Mouse (Mus musculus) 3134 (cell line): ENCODE measurements around the gene Pitpnc1.

Source experiments
- DNase-seq: peaks from one replicate; pipeline ENCODE4 v3.0.0-alpha.2; 2011; ENCODE audit warnings: low spot score; ENCODE audit not compliant: insufficient read length; ENCODE audit errors: extremely low read depth

Pitpnc1 gene

DNA sequence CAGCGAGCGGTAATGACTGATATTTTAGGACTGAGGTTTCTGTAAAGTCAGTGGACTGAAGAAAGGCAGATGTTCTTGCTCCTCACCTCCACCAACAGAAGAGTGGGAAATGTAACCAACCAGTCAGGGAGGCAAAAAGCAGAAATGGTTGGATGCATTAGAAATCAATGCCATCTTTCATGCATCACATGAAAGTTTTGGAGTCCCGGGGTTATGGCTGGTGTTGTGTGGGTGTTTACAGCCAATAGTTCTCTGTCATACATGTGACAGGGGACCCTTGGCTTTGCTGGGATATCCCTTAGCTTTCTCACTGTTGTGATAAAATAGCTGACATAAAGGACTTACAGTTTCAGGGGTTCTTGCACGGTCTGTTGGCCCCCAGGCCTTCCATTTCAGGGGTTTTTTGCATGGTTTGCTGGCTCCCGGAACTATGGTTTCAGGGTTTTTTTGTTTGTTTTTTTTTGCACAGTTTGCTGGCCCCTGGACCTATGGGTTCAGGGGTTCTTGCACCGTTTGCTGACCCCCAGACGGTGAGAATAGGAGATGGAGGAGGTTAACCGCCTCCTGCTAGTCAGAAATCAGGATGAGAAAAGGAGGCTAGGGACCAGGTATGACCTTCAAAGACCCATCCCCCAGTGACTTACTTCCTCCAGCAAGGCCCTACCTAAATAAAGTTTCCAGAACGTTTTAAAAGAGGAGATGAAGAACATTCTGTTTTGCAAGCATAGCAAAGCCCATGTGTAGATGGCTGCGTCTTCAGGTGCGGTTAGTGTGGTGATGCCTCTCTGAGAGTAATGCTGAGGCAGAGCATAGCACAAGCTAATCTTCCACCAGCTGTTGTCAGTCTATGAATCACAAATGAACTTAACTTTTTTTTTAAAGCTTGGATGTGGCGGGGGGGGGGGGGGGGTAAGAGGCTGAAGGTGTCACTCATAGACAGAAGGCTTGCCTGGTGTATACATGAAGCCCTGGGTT is 27.1 kb downstream of the Pitpnc1 start:
- DNase-seq, result no peak

DNA sequence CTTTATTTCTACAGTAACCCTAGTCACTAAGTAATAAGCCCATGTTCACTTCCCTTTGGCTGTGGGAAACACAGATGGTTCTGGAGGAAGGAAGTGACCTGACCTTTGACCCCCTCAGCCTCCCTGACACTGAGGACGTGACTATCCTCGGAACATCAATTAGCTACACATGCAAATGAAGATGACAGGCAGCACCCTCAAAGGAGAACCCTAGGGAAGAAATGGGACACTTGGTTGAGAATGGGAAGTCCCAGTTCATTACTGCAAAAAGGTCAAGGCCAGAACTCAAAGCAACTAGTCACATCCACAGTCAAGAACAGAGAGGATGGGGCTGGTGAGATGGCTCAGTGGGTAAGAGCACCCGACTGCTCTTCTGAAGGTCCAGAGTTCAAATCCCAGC is 29.4 kb downstream of the Pitpnc1 start:
- no peak for DNase-seq

DNA sequence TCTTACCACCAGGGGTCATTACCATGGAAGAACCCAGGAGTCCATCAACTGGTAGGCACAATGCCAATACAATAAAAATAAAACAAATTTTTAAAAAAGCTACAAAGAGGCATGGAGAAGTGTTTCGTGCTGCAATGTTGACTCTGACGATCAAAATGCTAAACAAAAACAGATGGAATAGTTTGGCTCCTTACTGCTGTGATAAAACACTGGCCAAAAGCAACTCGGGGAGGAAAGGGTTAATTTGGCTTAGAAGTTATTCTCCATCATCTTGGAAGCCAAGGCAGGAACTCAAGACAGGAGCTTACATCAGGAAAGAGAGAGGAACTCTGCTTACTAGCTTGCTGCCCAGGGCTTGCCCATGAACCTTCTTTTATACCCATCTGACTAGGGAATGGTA is 32.4 kb downstream of the Pitpnc1 start:
- no peak for DNase-seq

DNA sequence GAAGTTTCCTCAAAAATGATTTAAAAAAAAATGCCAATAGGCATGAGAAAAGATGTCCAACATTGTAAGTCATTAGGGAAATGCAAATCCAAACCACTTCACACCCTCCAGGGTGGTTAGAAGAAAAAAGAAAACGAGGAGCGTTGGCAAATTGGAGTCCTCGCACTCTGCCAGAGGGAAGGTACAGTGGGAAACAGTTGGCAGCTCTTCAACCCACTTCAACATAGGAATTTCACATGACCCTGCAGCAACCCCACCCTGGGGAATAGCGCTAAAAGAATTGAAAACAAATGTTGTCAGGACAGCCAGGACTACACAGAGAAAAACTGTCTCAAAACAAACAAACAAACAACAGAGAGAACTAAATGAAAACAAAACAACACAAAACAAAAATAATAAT is 32.8 kb downstream of the Pitpnc1 start:
- DNase-seq, result no peak

DNA sequence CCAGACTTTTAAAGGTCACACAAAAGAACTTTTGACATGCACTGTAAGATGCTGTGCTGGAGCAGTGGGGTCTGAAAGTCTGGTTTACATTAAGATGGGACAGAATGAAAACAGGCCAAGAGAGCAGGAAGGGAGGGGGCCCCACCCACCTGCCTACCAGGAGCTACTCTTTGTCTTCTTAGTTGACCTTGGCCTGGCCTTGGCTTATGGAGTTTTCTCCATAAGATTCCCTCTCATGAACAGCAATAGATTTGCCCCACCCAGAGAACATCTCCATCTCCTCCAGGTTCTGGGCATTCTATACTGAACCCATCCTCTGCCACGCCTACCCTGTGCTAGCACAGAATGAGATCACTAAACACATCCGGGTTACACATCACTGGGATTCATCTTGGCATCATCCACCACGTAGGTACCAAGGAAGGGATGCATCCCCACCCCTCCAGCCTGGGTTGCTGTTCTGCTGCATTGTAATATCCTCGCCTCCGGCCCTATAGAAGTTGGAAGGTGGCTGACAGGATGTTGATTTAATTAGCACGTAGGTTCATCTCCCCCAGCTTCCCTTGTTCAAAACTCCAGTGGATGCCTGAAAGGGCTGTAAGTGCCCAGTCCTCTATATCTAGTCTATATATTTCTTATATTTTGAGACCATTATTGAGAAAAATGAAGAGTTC is 34.6 kb downstream of the Pitpnc1 start:
- no peak for DNase-seq

DNA sequence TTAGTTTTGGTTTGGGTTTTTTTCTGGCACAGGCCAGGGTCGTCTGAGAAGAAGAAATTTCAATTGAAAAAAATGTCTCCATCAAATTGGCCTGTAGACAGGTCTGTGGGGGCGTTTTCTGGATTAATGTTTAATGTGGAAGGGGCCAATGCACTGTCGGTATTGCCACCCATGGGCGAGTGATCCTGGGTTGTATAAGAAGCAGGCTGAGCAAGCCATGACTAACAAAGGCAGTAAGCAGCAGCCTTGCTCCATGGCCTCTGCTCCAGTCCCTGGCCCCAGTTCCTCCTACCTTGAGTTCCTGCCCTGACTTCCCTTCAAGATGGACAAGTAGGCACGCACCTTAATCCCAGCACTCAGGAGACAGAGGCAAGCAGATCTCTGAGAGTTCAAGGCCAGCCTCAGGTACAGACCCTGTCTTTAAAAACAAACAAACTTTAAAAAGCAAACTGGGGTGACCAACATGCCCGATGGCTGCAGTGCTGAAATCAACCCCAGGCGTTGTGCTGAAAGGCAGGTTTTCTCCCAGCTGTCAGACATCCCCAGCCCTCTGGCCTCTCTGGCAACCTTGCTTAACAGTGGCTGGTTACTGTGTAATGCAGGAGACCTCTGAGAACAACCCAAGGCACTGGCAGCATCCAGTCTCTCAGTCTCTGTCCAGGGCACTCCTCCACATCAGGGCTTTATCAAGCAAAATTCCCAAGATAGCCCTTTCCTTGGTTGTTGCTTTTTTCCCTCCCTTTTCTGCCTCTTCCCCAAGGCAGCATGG is 39.1 kb downstream of the Pitpnc1 start:
- no peak for DNase-seq

DNA sequence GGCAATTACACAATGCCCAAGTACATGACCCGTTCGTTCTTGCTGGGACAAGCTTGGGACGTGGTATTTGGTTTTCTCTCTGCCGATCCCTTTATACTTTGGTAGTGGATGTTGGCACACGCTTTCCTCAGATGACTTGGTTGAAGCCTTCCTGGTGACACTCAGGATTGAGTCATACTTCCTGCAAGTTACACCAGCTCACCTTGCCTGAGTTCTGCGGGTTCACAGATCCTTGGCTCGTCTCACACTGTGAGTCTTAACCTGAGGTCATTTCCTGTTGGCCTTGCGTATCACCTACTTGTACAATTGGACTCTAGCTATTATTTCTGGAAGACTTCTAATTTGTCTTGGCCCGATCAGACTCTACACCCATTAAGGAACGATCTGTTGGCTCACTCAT is 42.5 kb downstream of the Pitpnc1 start:
- DNase-seq, result no peak

DNA sequence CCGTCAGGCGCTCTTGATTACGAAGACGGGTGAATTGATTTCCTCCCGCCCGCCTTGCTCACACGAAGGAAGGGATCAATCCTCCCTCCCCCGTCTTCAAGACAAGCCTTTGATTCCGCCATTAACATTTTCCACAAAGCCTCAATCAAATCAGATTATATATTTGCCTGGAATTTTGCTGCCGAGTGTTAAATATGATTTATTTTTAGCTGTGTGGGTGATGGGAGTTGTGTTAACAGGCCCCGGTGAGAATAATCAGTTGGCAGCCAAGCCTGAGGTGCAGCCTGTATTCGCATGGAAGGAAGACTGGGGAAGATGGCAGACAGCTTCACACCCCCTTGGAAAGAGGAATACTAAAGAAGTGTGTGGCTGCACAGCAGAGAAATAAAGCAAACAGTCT is 46.3 kb downstream of the Pitpnc1 start:
- no peak for DNase-seq

DNA sequence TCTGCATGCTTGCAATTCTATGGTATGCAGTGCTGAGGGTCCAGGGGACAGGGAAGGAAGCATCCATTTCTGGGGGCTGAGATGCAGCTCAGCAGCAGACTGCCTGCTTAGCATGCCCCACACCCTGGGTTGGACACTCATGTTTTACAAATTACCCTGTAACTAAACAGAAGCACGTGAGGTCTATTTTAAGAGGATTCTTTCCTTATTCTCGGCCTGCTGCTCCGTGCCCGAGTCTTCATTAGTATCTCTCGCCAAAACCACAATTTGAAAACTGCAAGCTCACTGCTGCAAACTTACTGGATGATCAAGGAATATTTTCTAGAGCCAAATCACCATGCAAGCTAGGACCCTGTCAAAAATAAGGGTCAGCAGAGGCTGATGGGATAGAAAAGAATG is 48.1 kb downstream of the Pitpnc1 start:
- no peak for DNase-seq

DNA sequence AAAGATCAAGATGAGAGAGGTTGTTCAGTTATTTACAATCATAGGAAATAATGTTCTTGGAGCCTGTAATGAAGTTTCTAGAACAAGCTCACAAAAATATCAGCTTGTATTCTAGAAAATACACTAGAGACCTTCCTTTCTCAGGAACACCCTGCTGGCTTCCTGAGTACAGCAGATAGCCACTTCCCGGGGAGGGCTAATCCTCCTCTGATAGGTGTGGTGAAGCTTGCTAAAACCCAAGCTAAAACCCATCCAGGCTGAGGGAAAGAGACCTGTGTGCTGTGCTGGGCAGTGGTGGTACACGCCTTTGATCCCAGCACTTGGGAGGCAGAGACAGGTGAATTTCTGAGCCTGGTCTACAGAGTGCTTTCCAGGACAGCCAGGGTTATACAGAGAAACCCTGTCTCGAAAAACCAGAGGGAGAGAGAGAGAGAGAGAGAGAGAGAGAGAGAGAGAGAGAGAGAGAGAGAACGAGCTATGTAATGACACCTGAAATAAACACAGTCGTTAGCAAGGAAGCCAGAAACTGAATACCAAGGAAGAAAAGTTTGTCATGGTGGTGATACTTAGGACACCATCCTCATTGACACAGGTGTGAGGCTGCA is 48.6 kb downstream of the Pitpnc1 start:
- DNase-seq, result no peak

DNA sequence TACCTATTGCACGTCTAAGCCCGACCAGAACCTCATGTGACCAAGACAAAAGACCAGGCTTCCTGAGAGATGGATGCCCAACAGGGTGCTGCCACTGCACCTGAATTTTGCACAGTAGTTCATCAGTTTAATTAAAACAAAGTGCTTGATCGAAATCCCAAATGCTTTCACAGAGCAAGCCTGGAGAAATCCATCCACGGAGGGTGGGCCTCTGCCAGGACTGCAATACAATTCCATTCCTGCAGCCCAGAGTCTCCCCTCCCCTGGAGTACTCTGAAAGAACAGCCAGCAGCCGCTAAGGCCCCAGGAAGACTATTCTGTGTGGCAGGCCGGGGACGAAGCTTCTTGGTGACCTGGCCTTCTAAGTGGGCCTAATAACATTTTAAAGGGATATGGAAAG is 50.6 kb downstream of the Pitpnc1 start:
- no peak for DNase-seq

DNA sequence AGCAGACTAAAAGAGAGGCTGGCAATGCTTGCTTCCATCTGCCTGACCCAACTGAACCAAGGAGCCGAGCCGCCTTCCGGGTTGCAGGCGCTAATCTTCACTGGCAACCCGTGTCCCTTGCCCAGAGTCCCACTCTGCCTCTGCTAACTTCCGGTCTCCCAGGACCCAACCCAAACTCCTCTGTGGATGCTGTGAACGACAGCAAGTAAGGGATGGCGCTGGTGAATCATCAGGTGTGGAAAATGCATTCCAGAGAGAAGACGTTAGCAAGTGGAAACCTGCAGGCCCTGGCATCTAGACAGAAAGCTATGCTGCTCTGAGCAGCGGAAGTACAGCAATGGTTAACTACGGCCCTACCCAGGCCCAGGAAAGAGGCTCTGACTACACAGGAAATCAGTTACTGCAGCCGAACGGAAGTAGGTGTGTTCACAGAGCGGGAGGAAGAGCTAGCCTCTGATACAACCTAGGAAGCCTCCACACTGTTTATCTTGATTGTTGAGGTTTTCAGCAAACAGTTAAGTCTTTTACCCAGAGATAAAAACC is 53.4 kb downstream of the Pitpnc1 start:
- no peak for DNase-seq

DNA sequence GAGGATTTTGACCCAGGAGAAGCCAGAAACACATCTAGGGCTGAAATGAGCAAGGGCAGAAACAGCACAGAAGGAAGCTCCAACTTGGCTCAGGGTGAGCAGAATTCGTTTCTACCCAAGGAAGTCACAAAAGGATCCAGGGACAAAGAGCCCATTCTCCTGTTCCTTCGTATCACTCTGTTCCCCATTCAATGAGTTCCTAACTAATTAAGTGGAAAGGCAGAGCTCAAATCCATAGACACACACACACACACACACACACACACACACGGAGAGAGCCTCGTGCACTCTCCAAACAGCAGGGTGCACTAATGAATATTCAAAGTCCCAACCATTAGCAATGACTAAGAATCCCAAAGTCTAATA is 54.0 kb downstream of the Pitpnc1 start:
- no peak for DNase-seq

DNA sequence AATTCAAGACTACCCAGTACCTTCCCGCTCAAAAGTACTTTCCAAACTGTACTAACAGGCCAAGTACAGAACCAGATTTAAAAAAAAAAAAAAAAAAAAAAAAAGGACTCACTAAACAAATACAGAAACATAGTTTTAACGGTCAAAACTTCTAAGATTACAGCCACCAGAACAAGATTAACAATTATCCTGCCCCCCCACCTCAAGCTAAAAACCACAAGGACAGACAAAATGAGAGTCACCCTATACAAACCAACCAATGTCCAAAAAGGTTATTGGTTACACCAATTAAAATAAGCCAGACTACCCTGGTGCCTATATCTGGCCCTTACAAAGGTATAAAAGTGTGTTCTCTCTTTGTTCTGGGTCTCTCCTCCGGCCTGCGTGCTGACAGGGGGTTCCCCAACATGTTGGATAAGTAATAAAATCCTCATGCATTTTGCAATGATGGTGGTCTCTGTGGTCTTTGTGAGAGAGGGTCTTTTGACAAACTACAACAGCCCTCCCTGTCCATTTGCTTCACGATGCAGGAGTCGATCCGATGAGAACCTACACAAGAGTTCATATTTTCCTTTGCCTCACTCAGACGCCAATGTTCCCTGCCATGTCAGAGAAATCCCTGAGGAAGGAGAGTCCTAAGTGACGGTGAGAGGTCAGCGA is 54.5 kb downstream of the Pitpnc1 start:
- DNase-seq, result no peak

DNA sequence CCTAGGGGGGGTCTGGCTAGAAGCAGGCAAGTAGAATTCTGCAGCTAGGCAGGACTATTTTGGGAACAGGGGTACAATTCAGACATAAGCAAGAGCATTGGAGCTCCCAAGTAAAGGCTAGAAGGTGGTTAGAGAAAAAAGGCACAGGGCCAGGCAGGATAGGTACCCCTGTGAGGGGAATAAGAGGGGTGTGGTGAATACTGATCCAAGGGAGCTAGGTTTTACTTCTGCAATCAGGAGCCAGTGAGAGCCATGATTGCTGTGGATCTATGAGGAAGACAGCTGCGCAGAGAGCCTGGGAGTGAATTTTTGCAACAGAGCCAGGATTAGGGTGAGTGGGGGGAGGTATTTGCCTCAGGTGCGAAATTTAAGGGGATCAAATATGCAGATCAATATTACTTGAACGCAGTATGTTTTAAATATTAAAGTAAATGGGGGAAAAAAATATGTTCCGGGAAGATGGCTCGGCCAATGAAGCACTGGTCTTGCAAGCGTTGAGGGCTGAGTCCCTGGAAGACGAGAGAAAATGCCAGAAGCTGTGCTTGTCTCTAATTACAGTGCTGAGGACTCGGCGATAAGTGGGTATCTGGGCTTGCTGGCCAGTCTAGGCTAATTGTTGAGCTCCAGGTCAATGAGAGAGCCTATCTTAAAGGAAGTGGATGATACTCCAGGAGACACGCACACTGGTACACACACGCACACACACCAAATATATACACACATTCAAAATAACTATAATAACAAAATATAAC is 55.3 kb downstream of the Pitpnc1 start:
- DNase-seq, result no peak

DNA sequence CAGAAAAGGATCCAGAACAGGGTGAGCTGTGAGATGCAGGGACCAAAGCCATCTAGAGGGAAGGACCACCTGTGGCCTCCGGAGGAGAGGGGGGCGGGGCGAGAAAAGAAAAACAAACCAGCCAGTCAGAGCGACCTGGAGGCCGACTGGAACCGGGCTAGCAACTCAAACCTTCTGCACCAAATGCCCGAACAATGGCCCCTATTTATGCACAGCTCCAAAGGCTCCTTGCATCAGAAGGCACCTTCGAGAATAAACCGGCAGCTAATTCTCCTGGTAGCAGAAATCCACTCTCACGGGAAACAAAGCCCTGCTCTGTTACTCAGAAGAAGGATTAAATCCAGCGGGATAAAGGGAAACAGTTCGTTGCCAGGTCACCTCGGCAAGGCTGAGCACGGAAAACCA is 57.2 kb downstream of the Pitpnc1 start:
- DNase-seq, result no peak

DNA sequence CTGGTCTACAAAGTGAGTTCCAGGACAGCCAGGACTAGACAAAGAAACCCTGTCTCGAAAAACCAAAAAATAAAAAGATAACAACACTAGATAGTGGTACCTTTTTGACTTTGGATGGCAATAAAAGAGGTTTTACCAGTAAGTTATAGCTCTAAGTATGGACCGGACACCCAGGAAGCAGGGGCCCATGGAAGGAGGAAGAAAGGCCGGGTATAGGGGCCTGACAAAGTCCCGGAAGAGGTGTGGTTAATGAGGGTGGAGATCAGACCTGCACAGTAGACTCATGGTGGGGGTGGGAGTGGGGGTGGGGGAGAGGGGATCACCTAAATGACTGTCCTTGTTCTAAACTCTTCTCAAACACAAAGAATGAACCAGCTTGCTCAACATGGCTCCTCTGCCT is 58.4 kb downstream of the Pitpnc1 start:
- DNase-seq, result no peak

DNA sequence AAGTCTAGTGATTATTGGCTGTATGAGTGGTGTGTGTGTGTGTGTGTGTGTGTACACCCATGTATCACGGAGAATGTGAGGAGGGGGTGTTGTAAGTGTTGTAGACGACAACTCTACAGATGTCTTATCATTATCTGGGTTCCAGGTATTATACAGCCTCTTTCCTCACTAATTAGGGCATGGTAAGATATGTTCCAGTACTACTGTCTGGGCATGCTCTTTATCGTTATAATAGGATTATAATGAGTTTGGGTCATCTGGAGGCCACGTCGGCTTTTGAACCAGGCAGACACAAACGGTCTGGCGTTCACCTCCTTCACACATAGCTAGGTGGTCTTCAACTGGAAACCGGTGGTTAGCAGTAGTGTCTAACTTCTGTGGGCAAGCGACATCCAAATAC is 58.9 kb downstream of the Pitpnc1 start:
- DNase-seq, result no peak

DNA sequence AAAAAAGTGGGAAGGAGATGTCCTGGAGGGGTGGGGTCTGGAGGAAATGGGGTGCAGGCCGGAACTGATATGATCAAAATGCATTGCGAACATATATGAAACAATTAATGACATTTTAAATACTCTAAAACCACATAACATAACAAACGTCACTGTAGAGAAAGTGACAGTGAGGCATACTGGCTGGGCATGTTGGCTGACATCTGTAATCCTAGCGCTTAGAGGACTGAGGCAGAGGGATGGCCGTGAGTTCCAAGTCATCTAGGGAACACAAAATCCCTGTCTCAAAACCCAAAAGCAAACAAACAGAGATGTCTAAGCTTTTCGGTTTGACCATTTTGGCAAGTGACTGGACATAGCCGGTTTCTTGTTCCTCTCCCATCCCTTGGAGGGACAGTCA is 59.7 kb downstream of the Pitpnc1 start:
- DNase-seq, result no peak
